Mouse (Mus musculus): ENCODE data around the gene Esrrg. TPM values are rescaled to one million over a fixed set of nuclear protein-coding genes. Genes with fewer than 3 reads are reported as not detected.

The Esrrg gene
- polyA plus RNA-seq, 1 experiment: not detected

- H3K27me3 ChIP-seq (ENCODE audit: control insufficient read depth, insufficient read depth, insufficient read length): no peaks in the 10 kb centered on the region
- TF ChIP-seq MAX (IDR thresholded peaks at IDR 0.05): no peak
- no peak for TF ChIP-seq MYOG (IDR thresholded peaks at IDR 0.05; ENCODE audit: control insufficient read depth, extremely low read depth, insufficient read length)
- TF ChIP-seq USF1 (IDR thresholded peaks at IDR 0.05; ENCODE audit: low read depth): no peak
- no peak for TF ChIP-seq CEBPB (IDR thresholded peaks at IDR 0.05; ENCODE audit: low read depth)
- no peak for TF ChIP-seq CTCF (IDR thresholded peaks at IDR 0.05; ENCODE audit: control insufficient read depth, insufficient read depth, insufficient read length)
- no peak for TF ChIP-seq MYOD1 (IDR thresholded peaks at IDR 0.05; ENCODE audit: control insufficient read depth, insufficient read length, low read depth)
- TF ChIP-seq FOSL1 (IDR thresholded peaks at IDR 0.05; ENCODE audit: insufficient read depth, low read length, poor library complexity, severe bottlenecking): no peak
- no peaks in the 10 kb centered on the region for H3K79me3 ChIP-seq (ENCODE audit: low read depth)
- no peak overlapping the region for H3K4me3 ChIP-seq (ENCODE audit: insufficient read depth, poor library complexity, severe bottlenecking)
- H3K36me3 ChIP-seq (ENCODE audit: control insufficient read depth, insufficient read depth): no peaks in the 10 kb centered on the region
- no peaks in the 10 kb centered on the region for H3K79me2 ChIP-seq (ENCODE audit: control insufficient read depth, insufficient read depth)
- no peak overlapping the region for H3ac ChIP-seq (ENCODE audit: control insufficient read depth, insufficient read length, low read depth)
These were observed 469.1 kb downstream of the Esrrg start for GRCm38 (mm10) chr1:188077561-188078195.

GRCm38 (mm10) chr1:188080261-188080875 lies 471.8 kb downstream of the Esrrg start:
- TF ChIP-seq CTCF (IDR thresholded peaks at IDR 0.05; ENCODE audit: control insufficient read depth, insufficient read depth, insufficient read length): no peak
- TF ChIP-seq FOSL1 (IDR thresholded peaks at IDR 0.05; ENCODE audit: insufficient read depth, low read length, poor library complexity, severe bottlenecking): no peak
- no peak for TF ChIP-seq USF1 (IDR thresholded peaks at IDR 0.05; ENCODE audit: low read depth)
- no peak for TF ChIP-seq MYOG (IDR thresholded peaks at IDR 0.05; ENCODE audit: control insufficient read depth, extremely low read depth, insufficient read length)
- TF ChIP-seq MAX (IDR thresholded peaks at IDR 0.05): no peak
- no peak for TF ChIP-seq MYOD1 (IDR thresholded peaks at IDR 0.05; ENCODE audit: control insufficient read depth, insufficient read length, low read depth)
- no peak for TF ChIP-seq CEBPB (IDR thresholded peaks at IDR 0.05; ENCODE audit: low read depth)
- Histone ChIP-seq H3K27me3 (ENCODE audit: control insufficient read depth, insufficient read depth, insufficient read length) (no peaks in the 10 kb centered on the region), H3K4me3 (ENCODE audit: insufficient read depth, poor library complexity, severe bottlenecking) (no peak overlapping the region), H3K36me3 (ENCODE audit: control insufficient read depth, insufficient read depth) (no peaks in the 10 kb centered on the region), H3K79me3 (ENCODE audit: low read depth) (no peaks in the 10 kb centered on the region), H3K79me2 (ENCODE audit: control insufficient read depth, insufficient read depth) (no peaks in the 10 kb centered on the region), H3ac (ENCODE audit: control insufficient read depth, insufficient read length, low read depth) (no peak overlapping the region)

- H3ac ChIP-seq (ENCODE audit: control insufficient read depth, insufficient read length, low read depth): no peak overlapping the region
These were observed 474.4 kb downstream of the Esrrg start for GRCm38 (mm10) chr1:188082665-188083640.

GRCm38 (mm10) chr1:188085116-188085879 lies 476.7 kb downstream of the Esrrg start:
- H3K36me3 ChIP-seq (ENCODE audit: control insufficient read depth, insufficient read depth): no peaks in the 10 kb centered on the region
- no peak overlapping the region for H3ac ChIP-seq (ENCODE audit: control insufficient read depth, insufficient read length, low read depth)
- H3K79me2 ChIP-seq (ENCODE audit: control insufficient read depth, insufficient read depth): no peaks in the 10 kb centered on the region
- TF ChIP-seq CTCF (IDR thresholded peaks at IDR 0.05; ENCODE audit: control insufficient read depth, insufficient read depth, insufficient read length) (no peak), MYOG (IDR thresholded peaks at IDR 0.05; ENCODE audit: control insufficient read depth, extremely low read depth, insufficient read length) (no peak), CEBPB (IDR thresholded peaks at IDR 0.05; ENCODE audit: low read depth) (no peak), FOSL1 (IDR thresholded peaks at IDR 0.05; ENCODE audit: insufficient read depth, low read length, poor library complexity, severe bottlenecking) (no peak), USF1 (IDR thresholded peaks at IDR 0.05; ENCODE audit: low read depth) (no peak), MYOD1 (IDR thresholded peaks at IDR 0.05; ENCODE audit: control insufficient read depth, insufficient read length, low read depth) (no peak), MAX (IDR thresholded peaks at IDR 0.05) (no peak)
- H3K79me3 ChIP-seq (ENCODE audit: low read depth): no peaks in the 10 kb centered on the region
- no peak overlapping the region for H3K4me3 ChIP-seq (ENCODE audit: insufficient read depth, poor library complexity, severe bottlenecking)
- no peaks in the 10 kb centered on the region for H3K27me3 ChIP-seq (ENCODE audit: control insufficient read depth, insufficient read depth, insufficient read length)

More at GRCm38 (mm10) chr1:188082665-188083640, 474.4 kb downstream of the Esrrg start:
- Histone ChIP-seq H3K27me3 (ENCODE audit: control insufficient read depth, insufficient read depth, insufficient read length) (no peaks in the 10 kb centered on the region), H3K4me3 (ENCODE audit: insufficient read depth, poor library complexity, severe bottlenecking) (no peak overlapping the region), H3K79me3 (ENCODE audit: low read depth) (no peaks in the 10 kb centered on the region), H3K36me3 (ENCODE audit: control insufficient read depth, insufficient read depth) (no peaks in the 10 kb centered on the region), H3K79me2 (ENCODE audit: control insufficient read depth, insufficient read depth) (no peaks in the 10 kb centered on the region)
- TF ChIP-seq MAX (IDR thresholded peaks at IDR 0.05) (no peak), MYOG (IDR thresholded peaks at IDR 0.05; ENCODE audit: control insufficient read depth, extremely low read depth, insufficient read length) (no peak), USF1 (IDR thresholded peaks at IDR 0.05; ENCODE audit: low read depth) (no peak), FOSL1 (IDR thresholded peaks at IDR 0.05; ENCODE audit: insufficient read depth, low read length, poor library complexity, severe bottlenecking) (no peak), MYOD1 (IDR thresholded peaks at IDR 0.05; ENCODE audit: control insufficient read depth, insufficient read length, low read depth) (no peak), CEBPB (IDR thresholded peaks at IDR 0.05; ENCODE audit: low read depth) (no peak), CTCF (IDR thresholded peaks at IDR 0.05; ENCODE audit: control insufficient read depth, insufficient read depth, insufficient read length) (no peak)

Data from C2C12 (cell line).